Mouse (Mus musculus) megakaryocyte-erythroid progenitor cell, adult 5-6 weeks (primary cell): ENCODE measurements around the gene Stra8. TPM values are rescaled to one million over a fixed set of nuclear protein-coding genes. Genes with fewer than 3 reads are reported as not detected.

Source experiments
- ATAC-seq: replicated peaks from 2 replicates; pipeline ENCODE4 v1.8.0; 2016; ENCODE audit warnings: mild to moderate bottlenecking, inconsistent platforms; ENCODE audit not compliant: severe bottlenecking, poor library complexity, low FRiP score, low TSS enrichment
- total RNA-seq, 2 experiments: library from RNA; stranded (forward) in 1 of 2; stranded (reverse) in 1 of 2; fragments of 200-1000, 215-1000 nt in 1 of 2; fragments of >200 nt in 1 of 2; fragmentation: Nextera tagmentation in 1 of 2; gene quantifications; 2 replicates each; pipeline ENCODE4 v1.2.3; 2014 to 2017

Stra8 gene
- total RNA-seq, 2 experiments from 2014 or later = not detected

- ATAC-seq = no peak
Measured at GRCm38 (mm10) chr6:34987085-34987645, 67.2 kb downstream of the Stra8 start.

DNA sequence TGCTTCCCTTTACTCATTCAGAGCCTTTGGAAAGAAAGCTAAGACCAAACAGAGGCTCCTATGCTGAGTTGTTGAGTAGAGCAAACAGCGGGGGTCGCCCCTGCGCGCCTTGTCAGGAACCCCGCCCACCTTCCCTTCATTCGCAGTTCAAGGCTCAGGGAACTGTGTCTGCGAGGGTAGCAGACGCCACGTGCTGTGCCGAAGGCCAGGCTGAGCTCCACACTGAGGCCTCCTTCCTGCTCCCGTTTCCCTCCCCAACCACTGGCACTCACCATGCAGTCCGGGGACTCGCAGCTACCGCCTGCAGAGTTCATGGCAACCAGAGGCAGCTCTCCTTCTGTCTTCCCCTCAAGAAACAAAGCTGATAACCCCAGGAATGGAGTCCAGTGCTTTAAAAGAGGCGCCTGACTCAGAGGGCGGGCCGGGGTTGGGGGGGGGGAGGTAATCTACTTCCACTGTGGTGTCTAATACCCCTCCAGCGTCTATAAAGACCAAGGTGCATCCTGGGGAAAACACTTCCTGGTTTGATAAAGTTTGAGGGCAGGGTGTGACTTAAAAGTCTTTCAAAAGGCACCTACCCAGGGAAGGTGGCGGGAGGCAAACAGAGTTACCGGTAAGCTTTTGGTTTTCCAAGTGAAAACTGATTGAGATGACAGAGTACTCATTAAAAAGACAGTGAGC lies 68.3 kb downstream of the Stra8 start, which contains the start of gene Slc23a4:
Slc23a4 (minus strand) TSS at position 324 of the 681 bp plus-strand sequence.
- ATAC-seq = peak; percentile 45

Other genes starting within 250 kb of the Stra8 start
- 4.5 and 7.0 TPM in 2 replicates for gene Agbl3, start 139.7 kb upstream of the Stra8 start, total RNA-seq (2014; fragmentation: Nextera tagmentation)
- gene Agbl3, start 139.7 kb upstream of the Stra8 start, total RNA-seq (2017) = 5.5 and 8.9 TPM in 2 replicates
- gene Tmem140, start 57.0 kb upstream of the Stra8 start, total RNA-seq (2014; fragmentation: Nextera tagmentation) = 1.8 and 1.9 TPM in 2 replicates
- gene Tmem140, start 57.0 kb upstream of the Stra8 start, total RNA-seq (2017) = 2.2 and 3.7 TPM in 2 replicates
- 12.3 and 27.8 TPM in 2 replicates for gene Cyren, start 42.1 kb upstream of the Stra8 start, total RNA-seq (2014; fragmentation: Nextera tagmentation)
- gene Cyren, start 42.1 kb upstream of the Stra8 start, total RNA-seq (2017) = 5.6 and 8.5 TPM in 2 replicates
- 19.9 and 24.4 TPM in 2 replicates for gene Wdr91, start 9.3 kb upstream of the Stra8 start, total RNA-seq (2014; fragmentation: Nextera tagmentation)
- gene Wdr91, start 9.3 kb upstream of the Stra8 start, total RNA-seq (2017) = 24.4 and 37.8 TPM in 2 replicates
- gene Slc23a4, start 68.2 kb downstream of the Stra8 start, total RNA-seq (2014; fragmentation: Nextera tagmentation) = 0.77 TPM in 1 of 2 replicates, not detected in the other
- 0.27 and 1.3 TPM in 2 replicates for gene Slc23a4, start 68.2 kb downstream of the Stra8 start, total RNA-seq (2017)
- 52.1 and 64.5 TPM in 2 replicates for gene Cnot4, start 213.6 kb downstream of the Stra8 start, total RNA-seq (2014; fragmentation: Nextera tagmentation)
- 27.9 and 34.1 TPM in 2 replicates for gene Cnot4, start 213.6 kb downstream of the Stra8 start, total RNA-seq (2017)